Mouse (Mus musculus) heart, embryonic 14.5 days (tissue): ENCODE measurements at regions not wholly inside any gene's neighbourhood (a gene's known extent, or its start where the extent isn't known, plus 50 kb on each side); places are given as distances from the start of the nearest gene placed in this dataset.

Experiments used
- ATAC-seq: fragments of 200-750 bp; cut with Nextera tagmentation; 2 replicates; pipeline ENCODE4 v1.8.0; 2017; ENCODE audit warnings: low read depth, moderate TSS enrichment; ENCODE audit not compliant: insufficient number of reproducible peaks, insufficient read depth, low FRiP score
- H3K27ac ChIP-seq, 2 experiments: fragments of 200-500 bp in 1 of 2; fragments of 300-500 bp in 1 of 2; sonication (generic) in 1 of 2; replicated peaks in 1 of 2; 2 replicates each; pipeline ENCODE4 v1.5.1; 2012 to 2014; ENCODE audit warnings: low read depth in 2 of 2, low read length in 2 of 2, control low read depth in 1 of 2, mild to moderate bottlenecking in 1 of 2, mixed read lengths in 1 of 2; ENCODE audit not compliant: control insufficient read depth in 1 of 2, insufficient read depth in 1 of 2
- H3K27me3 ChIP-seq: fragments of 300-500 bp; sonication (generic); 2 replicates; pipeline ENCODE4 v1.6.1; 2014; ENCODE audit warnings: mild to moderate bottlenecking, low read length, control low read depth; ENCODE audit not compliant: control insufficient read depth, insufficient read depth
- H3K36me3 ChIP-seq: fragments of 300-500 bp; sonication (generic); 2 replicates; pipeline ENCODE4 v1.6.1; 2014; ENCODE audit warnings: mild to moderate bottlenecking, control low read depth, low read length, mixed read lengths; ENCODE audit not compliant: control insufficient read depth, insufficient read depth
- H3K4me1 ChIP-seq, 2 experiments: fragments of 200-500 bp in 1 of 2; fragments of 300-500 bp in 1 of 2; sonication (generic) in 1 of 2; 2 replicates each; pipeline ENCODE4 v1.6.1; 2012 to 2014; ENCODE audit warnings: low read length in 2 of 2, control low read depth in 1 of 2, mixed read lengths in 1 of 2; ENCODE audit not compliant: control insufficient read depth in 2 of 2, insufficient read depth in 2 of 2
- H3K4me2 ChIP-seq: fragments of 300-500 bp; sonication (generic); 2 replicates; pipeline ENCODE4 v1.6.1; 2014; ENCODE audit warnings: mild to moderate bottlenecking, low read length
- H3K4me3 ChIP-seq, 2 experiments: fragments of 200-500 bp in 1 of 2; fragments of 300-500 bp in 1 of 2; sonication (generic) in 1 of 2; 2 replicates each; pipeline ENCODE4 v1.5.1; 2012 to 2014; ENCODE audit warnings: low read length in 2 of 2, mild to moderate bottlenecking in 2 of 2, control low read depth in 1 of 2, low read depth in 1 of 2, moderate library complexity in 1 of 2; ENCODE audit not compliant: control insufficient read depth in 1 of 2, insufficient read depth in 1 of 2
- H3K9ac ChIP-seq: fragments of 300-500 bp; sonication (generic); 2 replicates; pipeline ENCODE4 v1.6.1; 2014; ENCODE audit warnings: mild to moderate bottlenecking, low read length
- H3K9me3 ChIP-seq: fragments of 300-500 bp; sonication (generic); 2 replicates; pipeline ENCODE4 v1.6.1; 2016; ENCODE audit warnings: low read length, control low read depth; ENCODE audit not compliant: control insufficient read depth
- WGBS: fragments of 180-500 bp; shearing (Covaris S2); extraction: QIAGEN DNeasy Blood & Tissue Kit; methylation state at CpG from one replicate; pipeline ENCODE4 v1.1.7; 2014; 5-methylcytosine and 5-hydroxymethylcytosine counted together

DNA sequence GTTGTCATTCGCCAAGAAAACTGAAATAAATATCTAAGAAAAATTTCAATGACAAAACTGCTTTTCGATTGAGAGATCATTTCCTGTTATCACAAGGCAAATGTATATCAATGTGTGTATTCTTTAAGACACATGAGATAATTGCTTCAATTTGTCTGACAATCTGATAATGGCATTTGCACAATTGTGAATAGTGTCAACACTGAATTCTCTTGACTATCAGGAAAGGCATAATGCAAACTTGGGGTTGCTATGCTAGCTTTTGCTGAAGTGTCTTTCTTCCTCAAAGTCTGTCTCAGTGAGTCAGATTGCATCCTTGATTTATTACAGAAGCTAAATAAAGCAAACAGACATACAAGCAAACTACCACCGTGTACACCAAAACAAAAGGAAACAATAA lies 1278.8 kb upstream of the Cdh8 start:
- no peaks in the 10 kb centered on the region for H3K36me3 ChIP-seq
- no peak overlapping the region for H3K4me3 ChIP-seq
- no peaks in the 10 kb centered on the region for H3K9me3 ChIP-seq
- no peak overlapping the region for H3K4me2 ChIP-seq
- no peak overlapping the region for H3K27ac ChIP-seq
- 70% methylated on average over 3 of the region's 3 CpGs for whole genome bisulfite sequencing
- ATAC-seq, result no peak
- no peaks in the 10 kb centered on the region for H3K27me3 ChIP-seq
- no peak overlapping the region for H3K9ac ChIP-seq
- no peaks in the 10 kb centered on the region for H3K4me1 ChIP-seq

DNA sequence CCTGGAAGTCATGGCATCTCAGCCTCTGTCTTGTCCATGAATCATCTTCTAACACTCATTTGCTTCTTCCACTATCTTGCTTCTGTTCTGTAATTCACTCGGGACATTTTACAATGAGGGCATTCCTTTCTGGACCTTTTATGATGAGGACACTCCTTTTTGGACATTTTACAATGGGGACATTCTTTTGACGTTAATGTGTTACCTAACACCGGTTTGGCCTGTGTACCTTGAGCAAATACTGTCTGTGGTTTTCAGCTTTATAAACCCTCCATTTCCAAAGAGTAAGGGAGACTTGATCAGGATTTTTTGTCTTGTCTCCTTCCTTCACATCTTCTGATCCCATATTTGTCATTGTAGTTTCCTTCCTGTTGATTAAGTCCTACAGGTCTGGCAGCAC lies 1262.3 kb upstream of the Cdh8 start:
- H3K27ac ChIP-seq, result no peak overlapping the region
- ATAC-seq, result no peak
- no peaks in the 10 kb centered on the region for H3K9me3 ChIP-seq
- H3K4me2 ChIP-seq, result no peak overlapping the region
- no peaks in the 10 kb centered on the region for H3K4me1 ChIP-seq
- H3K27me3 ChIP-seq, result no peaks in the 10 kb centered on the region
- H3K4me3 ChIP-seq, result no peak overlapping the region
- H3K9ac ChIP-seq, result no peak overlapping the region
- WGBS, result 68% methylated on average over 3 of the region's 3 CpGs
- H3K36me3 ChIP-seq, result no peaks in the 10 kb centered on the region
